Comparison of ENCODE assay signal across 15 mouse cellular contexts in the genomic region with DNA sequence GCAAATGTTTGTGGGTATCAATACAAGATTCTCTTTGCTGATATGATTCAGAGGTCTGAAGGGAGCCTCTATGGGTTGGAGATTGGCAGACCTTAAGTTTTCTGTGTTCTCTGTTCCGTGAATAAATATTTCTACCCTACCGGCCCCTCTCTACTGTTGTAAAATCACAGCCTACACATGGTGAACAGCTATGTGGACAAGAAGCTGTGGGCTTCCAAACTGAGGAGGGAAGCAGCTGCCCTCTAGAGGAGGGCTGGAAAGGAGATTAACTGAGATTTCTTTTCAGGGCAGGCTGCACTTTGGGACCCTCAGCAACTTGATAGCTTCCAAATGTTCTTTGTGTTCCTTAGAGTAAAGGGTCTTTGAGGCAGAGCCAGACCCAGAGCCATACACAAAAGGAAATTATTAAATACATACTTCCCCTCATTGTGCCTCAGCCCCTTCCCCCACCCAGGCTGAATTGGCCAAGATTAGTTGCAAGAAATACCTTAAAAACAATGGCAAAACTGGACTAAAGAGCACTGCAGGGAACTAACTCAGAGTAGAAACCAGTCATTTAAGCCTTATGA. TPM values are rescaled to one million over a fixed set of nuclear protein-coding genes. Genes with fewer than 3 reads are reported as not detected.
DNase-seq lines count a peak whose midpoint lies in the region; ATAC-seq and TF ChIP-seq lines count a peak whose summit lies in the region.
"Had no signal": no experiment of that assay in that cellular context is flagged by ENCODE, and none has a peak within 500 bp of the region (broad histone marks: within the 10 kb centered on the region; RNA-seq: fewer than 3 reads in every experiment).

No protein-coding gene starts in this region.

- WGBS in forebrain, embryonic 11.5 days, result 49% methylated on average over 2 of the region's 2 CpGs
- WGBS in forebrain, embryonic 15.5 days, result 60% methylated on average over 2 of the region's 2 CpGs
- 65% methylated on average over 2 of the region's 2 CpGs for WGBS in intestine, postnatal 0 days
- WGBS in intestine, embryonic 15.5 days, result 86% methylated on average over 2 of the region's 2 CpGs
- 49% methylated on average over 2 of the region's 2 CpGs for WGBS in limb, embryonic 12.5 days

- no peaks in the 10 kb centered on the region for H3K9me3 ChIP-seq in forebrain, embryonic 11.5 days (ENCODE audit: control insufficient read depth, low read length)
- no peaks in the 10 kb centered on the region for H3K9me3 ChIP-seq in forebrain, embryonic 15.5 days
- H3K9me3 ChIP-seq in intestine, postnatal 0 days (ENCODE audit: control insufficient read depth), result no peaks in the 10 kb centered on the region
- H3K9me3 ChIP-seq in intestine, embryonic 15.5 days, result no peaks in the 10 kb centered on the region
- no peaks in the 10 kb centered on the region; the same call in 1 of the 2 replicates for H3K9me3 ChIP-seq in limb, embryonic 12.5 days

- 0 out of 2 replicates have a peak, but pooled peaks have one; percentile 33 for ATAC-seq in forebrain, embryonic 11.5 days (replicated peaks; ENCODE audit: low FRiP score)
- no peak for ATAC-seq in forebrain, embryonic 15.5 days (replicated peaks)
- no peak for ATAC-seq in intestine, postnatal 0 days
- no peak for ATAC-seq in intestine, embryonic 15.5 days
- peak; percentile 84 for ATAC-seq in limb, embryonic 12.5 days (ENCODE audit: insufficient number of reproducible peaks, insufficient read depth, low FRiP score, low TSS enrichment, low read depth)
- ATAC-seq in activated CD4-positive, CD25-positive, alpha-beta regulatory T cell, adult 4 months, result no peak
- ATAC-seq: forebrain, embryonic 16.5 days; Patski had no signal

- DNase-seq in forebrain, embryonic 11.5 days (ENCODE audit: low spot score), result no peak
- DNase-seq in embryo, embryonic 10.5 days (ENCODE audit: low spot score), result peak; percentile 25
- DNase-seq in right cerebral cortex, postnatal 4 days, result no peak
- DNase-seq: cerebellum, adult 9-11 months; kidney, postnatal 25 days; spleen, adult 18-20 months; thymus, postnatal 36 days had no signal

- no peak overlapping the region for H3K4me2 ChIP-seq in forebrain, embryonic 11.5 days (ENCODE audit: low read depth, low read length, severe bottlenecking)
- H3K4me2 ChIP-seq in forebrain, embryonic 15.5 days (replicated peaks), result no peak overlapping the region
- no peak overlapping the region for H3K4me2 ChIP-seq in intestine, postnatal 0 days (replicated peaks; ENCODE audit: low read depth)
- no peak overlapping the region for H3K4me2 ChIP-seq in intestine, embryonic 15.5 days (replicated peaks)
- no peak overlapping the region for H3K4me2 ChIP-seq in limb, embryonic 12.5 days

- no peaks in the 10 kb centered on the region; the same call in 1 of the 2 replicates for H3K27me3 ChIP-seq in forebrain, embryonic 11.5 days (ENCODE audit: control insufficient read depth, insufficient read depth, low read length)
- H3K27me3 ChIP-seq in forebrain, embryonic 15.5 days, result no peaks in the 10 kb centered on the region
- no peaks in the 10 kb centered on the region for H3K27me3 ChIP-seq in intestine, postnatal 0 days (replicated peaks; ENCODE audit: control insufficient read depth, insufficient read depth, low read length)
- no peaks in the 10 kb centered on the region for H3K27me3 ChIP-seq in intestine, embryonic 15.5 days (replicated peaks)
- H3K27me3 ChIP-seq in limb, embryonic 12.5 days, result no peaks in the 10 kb centered on the region

- H3K27ac ChIP-seq in forebrain, embryonic 11.5 days (ENCODE audit: low read depth, low read length), result no peak overlapping the region
- H3K27ac ChIP-seq in forebrain, embryonic 15.5 days (replicated peaks), result no peak overlapping the region
- H3K27ac ChIP-seq in intestine, postnatal 0 days (ENCODE audit: low read depth, low read length), result no peak overlapping the region
- no peak overlapping the region for H3K27ac ChIP-seq in intestine, embryonic 15.5 days
- H3K27ac ChIP-seq in limb, embryonic 12.5 days, result peak overlapping the region; percentile 72
- H3K27ac ChIP-seq: liver, embryonic 14.5 days had no signal

- H3K4me1 ChIP-seq in forebrain, embryonic 11.5 days (replicated peaks; ENCODE audit: control insufficient read depth, insufficient read depth, low read length), result no peaks in the 10 kb centered on the region
- H3K4me1 ChIP-seq in forebrain, embryonic 15.5 days, result no peaks in the 10 kb centered on the region
- H3K4me1 ChIP-seq in intestine, postnatal 0 days (replicated peaks; ENCODE audit: control insufficient read depth, insufficient read depth, low read length), result no peaks in the 10 kb centered on the region
- no peaks in the 10 kb centered on the region for H3K4me1 ChIP-seq in intestine, embryonic 15.5 days (replicated peaks)
- H3K4me1 ChIP-seq in limb, embryonic 12.5 days (replicated peaks), result no peaks in the 10 kb centered on the region

- peak; percentile 36 for TF ChIP-seq CTCF in intestine, postnatal 0 days (IDR thresholded peaks at IDR 0.05; ENCODE audit: low read depth)

- no peak overlapping the region for H3K4me3 ChIP-seq in forebrain, embryonic 11.5 days (ENCODE audit: low read depth, low read length)
- H3K4me3 ChIP-seq in forebrain, embryonic 15.5 days, result no peak overlapping the region
- no peak overlapping the region for H3K4me3 ChIP-seq in intestine, postnatal 0 days (ENCODE audit: low read depth, low read length)
- no peak overlapping the region for H3K4me3 ChIP-seq in intestine, embryonic 15.5 days (replicated peaks)
- no peak overlapping the region for H3K4me3 ChIP-seq in limb, embryonic 12.5 days (replicated peaks)

- H3K9ac ChIP-seq in forebrain, embryonic 11.5 days (ENCODE audit: low read length), result no peak overlapping the region
- H3K9ac ChIP-seq in forebrain, embryonic 15.5 days (replicated peaks), result no peak overlapping the region
- H3K9ac ChIP-seq in intestine, postnatal 0 days (ENCODE audit: low read depth, low read length), result no peak overlapping the region
- H3K9ac ChIP-seq in intestine, embryonic 15.5 days, result no peak overlapping the region
- H3K9ac ChIP-seq in limb, embryonic 12.5 days (replicated peaks), result no peak overlapping the region
- H3K9ac ChIP-seq: liver, embryonic 14.5 days had no signal

- no peaks in the 10 kb centered on the region for H3K36me3 ChIP-seq in forebrain, embryonic 11.5 days (ENCODE audit: control insufficient read depth, insufficient read depth, low read length)
- H3K36me3 ChIP-seq in forebrain, embryonic 15.5 days, result no peaks in the 10 kb centered on the region
- no peaks in the 10 kb centered on the region for H3K36me3 ChIP-seq in intestine, postnatal 0 days (ENCODE audit: control insufficient read depth, insufficient read depth)
- no peaks in the 10 kb centered on the region for H3K36me3 ChIP-seq in intestine, embryonic 15.5 days
- no peaks in the 10 kb centered on the region for H3K36me3 ChIP-seq in limb, embryonic 12.5 days

RNA-seq across cellular contexts. Expression of a gene that starts 22.6 kb away (rescaled TPM):
- 12.8 and 13.3 TPM in 2 replicates for polyA plus RNA-seq in forebrain, embryonic 11.5 days (2014; fragmentation: Nextera tagmentation; extraction: Ambion mirVana)
- 5.2 and 5.7 TPM in 2 replicates for polyA plus RNA-seq in forebrain, embryonic 15.5 days (2015; fragmentation: Nextera tagmentation; extraction: Ambion mirVana)
- polyA plus RNA-seq in intestine, postnatal 0 days (2015; fragmentation: Nextera tagmentation; extraction: Ambion mirVana), result 4.5 and 4.6 TPM in 2 replicates
- polyA plus RNA-seq in intestine, embryonic 15.5 days (2015; fragmentation: Nextera tagmentation; extraction: Ambion mirVana), result 9.8 and 12.5 TPM in 2 replicates
- polyA plus RNA-seq in limb, embryonic 12.5 days (2016; fragmentation: Nextera tagmentation; extraction: Ambion mirVana), result 33.7 and 34.3 TPM in 2 replicates
- under 1 TPM in 1 of 2 experiments, not detected in 1; 0.17 TPM for polyA plus RNA-seq in activated CD4-positive, CD25-positive, alpha-beta regulatory T cell, adult 4 months (2017; shearing (Covaris generic))
- polyA plus RNA-seq: Patski had no signal

RNA-seq across cellular contexts. Expression of a gene that starts 57.3 kb away (rescaled TPM):
- polyA plus RNA-seq in forebrain, embryonic 11.5 days (2014; fragmentation: Nextera tagmentation; extraction: Ambion mirVana), result 1.0 and 1.1 TPM in 2 replicates
- 0.46 and 0.75 TPM in 2 replicates for polyA plus RNA-seq in forebrain, embryonic 15.5 days (2015; fragmentation: Nextera tagmentation; extraction: Ambion mirVana)
- polyA plus RNA-seq in intestine, postnatal 0 days (2015; fragmentation: Nextera tagmentation; extraction: Ambion mirVana), result 4.1 and 4.4 TPM in 2 replicates
- 13.2 and 14.9 TPM in 2 replicates for polyA plus RNA-seq in intestine, embryonic 15.5 days (2015; fragmentation: Nextera tagmentation; extraction: Ambion mirVana)
- polyA plus RNA-seq in limb, embryonic 12.5 days (2016; fragmentation: Nextera tagmentation; extraction: Ambion mirVana), result 14.1 and 20.5 TPM in 2 replicates
- polyA plus RNA-seq in activated CD4-positive, CD25-positive, alpha-beta regulatory T cell, adult 4 months (2017; shearing (Covaris generic)), result not detected
- polyA plus RNA-seq: Patski had no signal

Comparison
In these comparisons a context has a peak if more than half of its experiments do, and no peak if none do; other contexts are left out.
1. ATAC-seq: peak in forebrain, embryonic 11.5 days (single experiment) and limb, embryonic 12.5 days (single experiment); none in forebrain, embryonic 15.5 days (single experiment), intestine, postnatal 0 days (single experiment), intestine, embryonic 15.5 days (single experiment) and activated CD4-positive, CD25-positive, alpha-beta regulatory T cell, adult 4 months (single experiment).